Mouse (Mus musculus) MEL (cell line): Measurements from ENCODE around the gene Hspa12a.

ENCODE experiments used
- CTCF ChIP-seq, 3 experiments: IDR thresholded peaks in 2 of 3; conservative IDR thresholded peaks in 1 of 3; 2 replicates each; pipeline ENCODE4 v1.5.1; 2011 to 2012; ENCODE audit warnings: low read length in 3 of 3, low read depth in 2 of 3, mild to moderate bottlenecking in 2 of 3, improper control_type of control experiment in 1 of 3, inconsistent platforms in 1 of 3, mixed read lengths in 1 of 3, moderate library complexity in 1 of 3; ENCODE audit not compliant: control insufficient read depth in 1 of 3, insufficient read depth in 1 of 3, poor library complexity in 1 of 3, severe bottlenecking in 1 of 3
- EP300 ChIP-seq, 2 experiments: IDR thresholded peaks; 2 replicates each; pipeline ENCODE4 v1.6.1; 2011; ENCODE audit warnings: improper control_type of control experiment in 2 of 2, low read length in 2 of 2, low read depth in 1 of 2, mild to moderate bottlenecking in 1 of 2
- GABPA ChIP-seq: IDR thresholded peaks from 2 replicates; pipeline ENCODE4 v1.6.1; 2012; ENCODE audit warnings: low read depth, mild to moderate bottlenecking, inconsistent platforms, low read length, improper control_type of control experiment, moderate library complexity
- HCFC1 ChIP-seq: IDR thresholded peaks from 2 replicates; pipeline ENCODE4 v1.6.1; 2012; ENCODE audit warnings: low read depth, mild to moderate bottlenecking, inconsistent platforms, low read length, improper control_type of control experiment, moderate library complexity
- JUND ChIP-seq: IDR thresholded peaks from 2 replicates; pipeline ENCODE4 v1.6.1; 2011; ENCODE audit warnings: low read depth, mild to moderate bottlenecking, improper control_type of control experiment, low read length
- MAFK ChIP-seq: IDR thresholded peaks from 2 replicates; pipeline ENCODE4 v1.6.1; 2011; ENCODE audit warnings: low read depth, mild to moderate bottlenecking, low read length, improper control_type of control experiment, borderline replicate concordance
- MAZ ChIP-seq: IDR thresholded peaks from 2 replicates; pipeline ENCODE4 v1.6.1; 2012; ENCODE audit warnings: low read depth, mild to moderate bottlenecking, inconsistent platforms, low read length, improper control_type of control experiment
- POLR2A ChIP-seq, 2 experiments: IDR thresholded peaks; 2 replicates each; pipeline ENCODE4 v1.6.1; 2011 to 2012; ENCODE audit warnings: low read length in 2 of 2, mild to moderate bottlenecking in 2 of 2, control low read depth in 1 of 2, improper control_type of control experiment in 1 of 2, low read depth in 1 of 2, moderate library complexity in 1 of 2; ENCODE audit not compliant: control insufficient read depth in 1 of 2, insufficient read depth in 1 of 2, poor library complexity in 1 of 2
- RCOR1 ChIP-seq: IDR thresholded peaks from 2 replicates; pipeline ENCODE4 v1.6.1; 2012; ENCODE audit warnings: low read depth, mild to moderate bottlenecking, inconsistent platforms, low read length, improper control_type of control experiment
- TAL1 ChIP-seq: IDR thresholded peaks from 2 replicates; pipeline ENCODE4 v1.6.1; 2012; ENCODE audit warnings: mild to moderate bottlenecking, inconsistent platforms, low read length, moderate library complexity, mixed read lengths
- UBTF ChIP-seq: IDR thresholded peaks from 2 replicates; pipeline ENCODE4 v1.6.1; 2012; ENCODE audit warnings: low read depth, mild to moderate bottlenecking, inconsistent platforms, low read length, improper control_type of control experiment, moderate library complexity, borderline replicate concordance; ENCODE audit not compliant: insufficient read depth
- ZC3H11A ChIP-seq: IDR thresholded peaks from 2 replicates; pipeline ENCODE4 v1.6.1; 2012; ENCODE audit warnings: low read depth, mild to moderate bottlenecking, inconsistent platforms, low read length, improper control_type of control experiment
- ZKSCAN1 ChIP-seq: IDR thresholded peaks from 2 replicates; pipeline ENCODE4 v1.6.1; 2012; ENCODE audit warnings: low read depth, mild to moderate bottlenecking, inconsistent platforms, low read length, improper control_type of control experiment, moderate library complexity

- TF ChIP-seq HCFC1 (no peak), CTCF (IDR thresholded peaks at IDR 0.05 in 2 of 3, conservative IDR thresholded peaks at IDR 0.05 in 1 of 3; ENCODE audit: control insufficient read depth in 1 of 3, insufficient read depth in 1 of 3, low read depth in 2 of 3, low read length in 3 of 3, poor library complexity in 1 of 3, severe bottlenecking in 1 of 3) (no peak), RCOR1 (no peak), EP300 (IDR thresholded peaks at IDR 0.05; ENCODE audit: low read depth in 1 of 2, low read length in 2 of 2) (no peak), POLR2A (IDR thresholded peaks at IDR 0.05; ENCODE audit: control insufficient read depth in 1 of 2, insufficient read depth in 1 of 2, low read depth in 1 of 2, low read length in 2 of 2, poor library complexity in 1 of 2) (no peak), ZC3H11A (no peak), MAFK (no peak), JUND (no peak), UBTF (no peak), TAL1 (no peak), MAZ (no peak), ZKSCAN1 (no peak), GABPA (no peak)
These were observed 88.6 kb downstream of the Hspa12a start for GRCm38 (mm10) chr19:58854899-58855298.
